Comparison of ENCODE assay signal across 18 mouse cellular contexts in genomic region chr16:7829939-7830650, GRCm38 (mm10).
DNase-seq lines count a peak whose midpoint lies in the region; TF ChIP-seq lines count a peak whose summit lies in the region.
"Had no signal": no experiment of that assay in that cellular context is flagged by ENCODE, and none has a peak within 500 bp of the region (broad histone marks: within the 10 kb centered on the region; RNA-seq: fewer than 3 reads in every experiment).

No protein-coding gene starts in this region.

- no peak for TF ChIP-seq CTCF in left cerebral cortex, adult 2 months (IDR thresholded peaks at IDR 0.05)
- no peak for TF ChIP-seq CTCF in cortical plate, adult 2 months (IDR thresholded peaks at IDR 0.05; ENCODE audit: extremely low read depth, insufficient read depth, low read length)

- H3K4me1 ChIP-seq in cortical plate, adult 2 months (ENCODE audit: control insufficient read depth, insufficient read depth, low read length) = no peaks in the 10 kb centered on the region
- H3K4me1 ChIP-seq: limb, embryonic 13.5 days; liver, embryonic 12.5 days had no signal

- H3K4me3 ChIP-seq in left cerebral cortex, adult 2 months = no peak overlapping the region
- H3K4me3 ChIP-seq in cortical plate, adult 2 months (ENCODE audit: insufficient read depth, low read length) = no peak overlapping the region
- H3K4me3 ChIP-seq: limb, embryonic 13.5 days; liver, embryonic 12.5 days; midbrain, embryonic 10.5 days had no signal

- no peak for TF ChIP-seq POLR2A in cortical plate, adult 2 months (IDR thresholded peaks at IDR 0.05; ENCODE audit: extremely low read depth, insufficient read depth, low read length)

- H3K27ac ChIP-seq in left cerebral cortex, adult 2 months = peak overlapping the region; percentile 50
- H3K27ac ChIP-seq in cortical plate, adult 2 months (ENCODE audit: insufficient read depth, low read length) = peak overlapping the region; percentile 59
- H3K27ac ChIP-seq: limb, embryonic 13.5 days; liver, embryonic 12.5 days; midbrain, embryonic 10.5 days had no signal

- DNase-seq in adrenal gland, postnatal 25 days = peak; percentile 2
- no peak for DNase-seq in adrenal gland, postnatal 10 days
- no peak for DNase-seq in left cerebral cortex, adult 2 months (ENCODE audit: extremely low spot score in 1 of 2, low spot score in 2 of 2)
- no peak for DNase-seq in left cerebral cortex, adult 11 months (ENCODE audit: low spot score)
- DNase-seq in cerebellum, adult 9-10 months = peak; percentile 81
- no peak for DNase-seq in ovary, postnatal 10 days (ENCODE audit: low spot score)
- DNase-seq in ovary, postnatal 36 days (ENCODE audit: low spot score) = no peak
- DNase-seq: adrenal gland, adult 8-10 months; gastrocnemius, postnatal 36 days; heart, postnatal 4 days; lung, adult 18-20 months; lung, postnatal 10 days; right cerebral cortex, postnatal 14 days; thymus, postnatal 14 days had no signal

- intact Hi-C loops in left cerebral cortex, adult 2 months (cut with DNase I) = no loop called here

Comparison
In these comparisons a context has a peak if more than half of its experiments do, and no peak if none do; other contexts are left out.
1. DNase-seq: peak in adrenal gland, postnatal 25 days (single experiment) and cerebellum, adult 9-10 months (single experiment); none in adrenal gland, postnatal 10 days (single experiment), left cerebral cortex, adult 2 months (0 of 2), left cerebral cortex, adult 11 months (single experiment), ovary, postnatal 10 days (single experiment) and ovary, postnatal 36 days (single experiment).